Comparison of ENCODE assay signal across 24 mouse cellular contexts in genomic region chr1:91008746-91009145, GRCm38 (mm10). TPM values are rescaled to one million over a fixed set of nuclear protein-coding genes. Genes with fewer than 3 reads are reported as not detected.
DNase-seq lines count a peak whose midpoint lies in the region; ATAC-seq lines count a peak whose summit lies in the region.
"Had no signal": no experiment of that assay in that cellular context is flagged by ENCODE, and none has a peak within 500 bp of the region (broad histone marks: within the 10 kb centered on the region; RNA-seq: fewer than 3 reads in every experiment).

No protein-coding gene starts in this region.

- WGBS in heart, embryonic 13.5 days: 75% methylated on average over 9 of the region's 9 CpGs
- 71% methylated on average over 9 of the region's 9 CpGs for WGBS in heart, embryonic 16.5 days

- H3K4me3 ChIP-seq in heart, embryonic 13.5 days: no peak overlapping the region
- no peak overlapping the region for H3K4me3 ChIP-seq in heart, embryonic 16.5 days (ENCODE audit: low read length)
- H3K4me3 ChIP-seq: forebrain, embryonic 15.5 days; hindbrain, embryonic 13.5 days had no signal

- no peaks in the 10 kb centered on the region for H3K27me3 ChIP-seq in heart, embryonic 13.5 days (replicated peaks)
- no peaks in the 10 kb centered on the region for H3K27me3 ChIP-seq in heart, embryonic 16.5 days (ENCODE audit: control insufficient read depth, insufficient read depth, low read length)
- H3K27me3 ChIP-seq: forebrain, embryonic 15.5 days; hindbrain, embryonic 13.5 days had no signal

- H3K9ac ChIP-seq in heart, embryonic 13.5 days: peak overlapping the region; percentile 67
- peak overlapping the region; percentile 49 for H3K9ac ChIP-seq in heart, embryonic 16.5 days (ENCODE audit: low read length)
- H3K9ac ChIP-seq: forebrain, embryonic 15.5 days; hindbrain, embryonic 13.5 days had no signal

- H3K9me3 ChIP-seq in heart, embryonic 13.5 days: no peaks in the 10 kb centered on the region
- no peaks in the 10 kb centered on the region for H3K9me3 ChIP-seq in heart, embryonic 16.5 days (replicated peaks; ENCODE audit: control insufficient read depth, low read length)
- H3K9me3 ChIP-seq: forebrain, embryonic 15.5 days; hindbrain, embryonic 13.5 days had no signal

- H3K4me2 ChIP-seq in heart, embryonic 13.5 days: 0 out of 2 replicates have a peak overlapping the region, but pooled peaks have one; percentile 3
- H3K4me2 ChIP-seq in heart, embryonic 16.5 days (ENCODE audit: low read depth, low read length): no peak overlapping the region; the same call in 1 of the 2 replicates
- H3K4me2 ChIP-seq: forebrain, embryonic 15.5 days; hindbrain, embryonic 13.5 days had no signal

- H3K4me1 ChIP-seq in heart, embryonic 13.5 days: peaks cover 92% of the 10 kb centered on the region
- peaks cover 83% of the 10 kb centered on the region for H3K4me1 ChIP-seq in heart, embryonic 16.5 days (ENCODE audit: control insufficient read depth, insufficient read depth, low read length)
- H3K4me1 ChIP-seq: forebrain, embryonic 15.5 days had no signal

- peak; percentile 31 to 65 for DNase-seq in adrenal gland, adult (ENCODE audit: inconsistent age in 2 of 2, low spot score in 1 of 2)
- DNase-seq in adrenal gland, postnatal 36 days: no peak
- peak; percentile 64 for DNase-seq in heart, adult 11 months
- no peak for DNase-seq in heart, postnatal 4 days
- no peak for DNase-seq in heart, adult 8-10 months (ENCODE audit: low spot score)
- DNase-seq: B cell, adult 2 months; cerebellum, adult 11-12 months; cerebellum, adult 9-10 months; gastrocnemius, postnatal 14 days; kidney, adult 11 months; kidney, adult 9 months had no signal

- peak overlapping the region; percentile 99 for H3K27ac ChIP-seq in heart, embryonic 13.5 days (replicated peaks)
- peak overlapping the region; percentile 59 for H3K27ac ChIP-seq in heart, embryonic 16.5 days (ENCODE audit: low read length)
- H3K27ac ChIP-seq: forebrain, embryonic 15.5 days; hindbrain, embryonic 13.5 days; hindbrain, postnatal 0 days had no signal

- peaks cover 4% of the 10 kb centered on the region; the same call in 1 of the 2 replicates for H3K36me3 ChIP-seq in heart, embryonic 13.5 days
- H3K36me3 ChIP-seq in heart, embryonic 16.5 days (ENCODE audit: control insufficient read depth, insufficient read depth): no peaks in the 10 kb centered on the region
- H3K36me3 ChIP-seq: forebrain, embryonic 15.5 days; G1E; hindbrain, embryonic 13.5 days had no signal

- ATAC-seq in heart, embryonic 13.5 days (ENCODE audit: extremely low read depth, insufficient number of reproducible peaks, low FRiP score, low TSS enrichment): no peak
- no peak for ATAC-seq in heart, embryonic 16.5 days (replicated peaks; ENCODE audit: extremely low read depth, insufficient read depth, low FRiP score)
- ATAC-seq: CD4-positive, CD25-positive, alpha-beta regulatory T cell, adult 4 months; forebrain, embryonic 15.5 days; hindbrain, postnatal 0 days had no signal

RNA-seq across cellular contexts. Expression of gene Lrrfip1, which starts 10.2 kb away (rescaled TPM):
- 10 to 100 TPM; 56.6 to 59.1 TPM for total RNA-seq in adrenal gland, postnatal 36 days (2021)
- total RNA-seq in heart, postnatal 4 days (2021): 100 to 1,000 TPM; 214 to 233 TPM
- 122 and 137 TPM in 2 replicates for polyA plus RNA-seq in heart, embryonic 13.5 days (2015; fragmentation: Nextera tagmentation; extraction: Ambion mirVana)
- total RNA-seq in heart, adult 8-10 months (2022): 10 to 100 TPM; 55.4 to 72.1 (median 61.1) TPM
- polyA plus RNA-seq in heart, embryonic 16.5 days (2015; fragmentation: Nextera tagmentation; extraction: Ambion mirVana): 156 TPM in 2 replicates
- polyA plus RNA-seq: G1E had no signal

RNA-seq across cellular contexts. Expression of gene Rab17, which starts 39.3 kb away (rescaled TPM):
- not detected for total RNA-seq in adrenal gland, postnatal 36 days (2021)
- 1 to 10 TPM; 4.3 to 5.1 TPM for total RNA-seq in heart, postnatal 4 days (2021)
- 0.57 and 1.5 TPM in 2 replicates for polyA plus RNA-seq in heart, embryonic 13.5 days (2015; fragmentation: Nextera tagmentation; extraction: Ambion mirVana)
- total RNA-seq in heart, adult 8-10 months (2022): 1 to 10 TPM; 2.0 to 4.4 (median 3.3) TPM
- 3.8 and 4.6 TPM in 2 replicates for polyA plus RNA-seq in heart, embryonic 16.5 days (2015; fragmentation: Nextera tagmentation; extraction: Ambion mirVana)
- total RNA-seq: hindbrain, postnatal 0 days had no signal
- polyA plus RNA-seq: CD4-positive, CD25-positive, alpha-beta regulatory T cell, adult 4 months; G1E; hindbrain, postnatal 0 days had no signal

RNA-seq across cellular contexts. Expression of gene Prlh, which starts 55.8 kb away (rescaled TPM):
- total RNA-seq in adrenal gland, postnatal 36 days (2021): not detected
- not detected for total RNA-seq in heart, postnatal 4 days (2021)
- polyA plus RNA-seq in heart, embryonic 13.5 days (2015; fragmentation: Nextera tagmentation; extraction: Ambion mirVana): not detected in 2 replicates
- total RNA-seq in heart, adult 8-10 months (2022): not detected
- polyA plus RNA-seq in heart, embryonic 16.5 days (2015; fragmentation: Nextera tagmentation; extraction: Ambion mirVana): not detected in 2 replicates
- total RNA-seq: adrenal gland, postnatal 10 days; G1E; gastrocnemius, postnatal 14 days; hematopoietic stem cell, adult 5-6 weeks; hindbrain, postnatal 0 days had no signal
- polyA plus RNA-seq: CD4-positive, CD25-positive, alpha-beta regulatory T cell, adult 4 months; cortical plate, adult 2 months; embryonic facial prominence, embryonic 14.5 days; forebrain, embryonic 15.5 days; G1E; gonadal fat pad, adult 2 months; hindbrain, embryonic 13.5 days; intestine, embryonic 14.5 days had no signal

Comparison
In these comparisons a context has a peak if more than half of its experiments do, and no peak if none do; other contexts are left out.
1. DNase-seq: peak in adrenal gland, adult (2 of 2) and heart, adult 11 months (single experiment); none in adrenal gland, postnatal 36 days (0 of 2), heart, postnatal 4 days (single experiment) and heart, adult 8-10 months (single experiment).